Mouse (Mus musculus): ENCODE data around the gene Elf2.
"Not testable (repeated sequence)": the region's sequence is repeated elsewhere in the genome, so short reads cannot be mapped to it uniquely, and the experiment has no call there.

Elf2 gene

GRCm38 (mm10) chr3:51216351-51216750, 124.1 kb downstream of the Elf2 start:
- DNase-seq (ENCODE audit: low spot score in 2 of 2) = not testable (repeated sequence)

GRCm38 (mm10) chr3:51215681-51216080, 124.8 kb downstream of the Elf2 start:
- no peak for DNase-seq (ENCODE audit: low spot score in 2 of 2)

- no peak for DNase-seq (ENCODE audit: low spot score in 2 of 2)
Observed at GRCm38 (mm10) chr3:51213111-51213510, 127.4 kb downstream of the Elf2 start.

GRCm38 (mm10) chr3:51210485-51210884, 130.0 kb downstream of the Elf2 start:
- DNase-seq (ENCODE audit: low spot score in 2 of 2) = no peak

- no peak for DNase-seq (ENCODE audit: low spot score in 2 of 2)
Observed at GRCm38 (mm10) chr3:51209503-51210314, 130.8 kb downstream of the Elf2 start.

- no peak for DNase-seq (ENCODE audit: low spot score in 2 of 2)
Observed at GRCm38 (mm10) chr3:51208633-51209032, 131.8 kb downstream of the Elf2 start.

- no peak for DNase-seq (ENCODE audit: low spot score in 2 of 2)
Observed at GRCm38 (mm10) chr3:51206521-51206920, 133.9 kb downstream of the Elf2 start.

GRCm38 (mm10) chr3:51204897-51205296, 135.6 kb downstream of the Elf2 start:
- DNase-seq (ENCODE audit: low spot score in 2 of 2) = no peak

GRCm38 (mm10) chr3:51204441-51204840, 136.0 kb downstream of the Elf2 start:
- DNase-seq (ENCODE audit: low spot score in 2 of 2) = no peak

- no peak for DNase-seq (ENCODE audit: low spot score in 2 of 2)
Observed at GRCm38 (mm10) chr3:51203906-51204305, 136.6 kb downstream of the Elf2 start.

Data from urinary bladder, postnatal 36 days (tissue).